In the genomic region with DNA sequence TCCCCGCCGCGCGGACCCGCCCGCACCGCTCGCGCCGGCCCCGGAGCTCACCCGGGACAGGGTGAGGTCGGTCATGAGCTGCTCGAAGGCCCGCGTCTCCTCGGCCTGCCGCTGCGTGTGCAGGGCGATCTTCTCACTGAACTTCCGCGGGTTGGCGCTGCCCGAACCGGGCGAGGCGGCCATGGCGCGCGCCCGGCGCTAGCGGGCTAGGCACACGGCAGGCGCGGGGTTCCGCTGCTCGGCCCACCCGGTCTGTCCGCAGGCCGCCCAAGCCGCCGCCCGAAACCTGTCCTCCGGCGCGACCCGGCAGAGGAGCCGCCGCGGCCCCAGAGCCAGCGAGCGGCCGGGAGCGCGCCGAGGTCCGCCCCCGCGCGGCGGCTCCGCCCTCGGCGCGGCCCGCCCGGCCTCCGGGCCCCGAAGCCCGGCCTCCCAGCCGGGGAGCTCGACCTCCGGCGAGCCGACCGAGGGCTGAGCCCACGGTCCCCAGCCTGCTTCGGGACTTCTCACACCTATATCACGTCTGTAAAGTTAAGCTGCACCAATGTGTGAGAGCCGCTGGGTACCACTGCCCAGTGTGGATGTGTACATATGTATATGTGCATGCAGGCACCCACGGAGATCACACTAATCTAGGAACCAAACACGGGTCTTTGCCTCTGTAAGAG, we compare ENCODE assay signal across 8 mouse cellular contexts. TPM values are rescaled to one million over a fixed set of nuclear protein-coding genes. Genes with fewer than 3 reads are reported as not detected.
DNase-seq lines count a peak whose midpoint lies in the region; ATAC-seq lines count a peak whose summit lies in the region.

A gene (minus strand): TSS at position 322 of the 665 bp plus-strand sequence.

- H3K27me3 ChIP-seq in intestine, embryonic 14.5 days (replicated peaks; ENCODE audit: control insufficient read depth, insufficient read depth, low read length): no peaks in the 10 kb centered on the region

- H3K4me2 ChIP-seq in intestine, embryonic 14.5 days (ENCODE audit: low read length): peak within 1 kb of the TSS; percentile 67

- under 1% methylated on average over 76 of the region's 83 CpGs for WGBS in intestine, embryonic 14.5 days

- intact Hi-C loops in gastrocnemius, postnatal 36 days (cut with DNase I): loop anchor here (5.0 kb wide), 1 partner anchor 46 kb away; no protein-coding TSS in a partner anchor
- intact Hi-C loops in left cerebral cortex, postnatal 36 days (cut with DNase I): loop anchor here (2.0 to 5.0 kb wide), 2 partner anchors 32 to 51 kb away; no protein-coding TSS in a partner anchor

- H3K9me3 ChIP-seq in intestine, embryonic 14.5 days (ENCODE audit: control insufficient read depth, low read length): no peaks in the 10 kb centered on the region

- H3K4me3 ChIP-seq in intestine, embryonic 14.5 days (ENCODE audit: low read depth, low read length): peak within 1 kb of the TSS; percentile 85

- peak within 1 kb of the TSS; percentile 96 for H3K27ac ChIP-seq in intestine, embryonic 14.5 days (ENCODE audit: low read depth)

- H3K36me3 ChIP-seq in intestine, embryonic 14.5 days (ENCODE audit: control insufficient read depth, insufficient read depth, low read length): no peaks in the 10 kb centered on the region

- peak; percentile 52 for DNase-seq in adrenal gland, adult 8-10 months
- peak; percentile 54 for DNase-seq in embryo, embryonic 11.5 days (ENCODE audit: low read depth, low spot score)
- DNase-seq in gastrocnemius, postnatal 36 days: peak; percentile 64 to 70
- DNase-seq in intestine, embryonic 14.5 days (ENCODE audit: low spot score): peak; percentile 86
- peak in 1 of 2 experiments; percentile 62 for DNase-seq in left cerebral cortex, postnatal 36 days (ENCODE audit: low spot score in 2 of 2)
- DNase-seq in mesoderm, embryonic 11.5 days (ENCODE audit: low read depth, low spot score): peak; percentile 60
- peak; percentile 75 for DNase-seq in right cerebral cortex, postnatal 25 days
- DNase-seq in yolk sac, embryonic 10.5 days (ENCODE audit: low spot score): peak; percentile 81

- ATAC-seq in intestine, embryonic 14.5 days (replicated peaks; ENCODE audit: low FRiP score, low TSS enrichment, low read depth): peak; percentile 88

- H3K4me1 ChIP-seq in intestine, embryonic 14.5 days (replicated peaks; ENCODE audit: control insufficient read depth, insufficient read depth, low read length): peaks cover 14% of the 10 kb centered on the region

- H3K9ac ChIP-seq in intestine, embryonic 14.5 days (ENCODE audit: low read length): peak within 1 kb of the TSS; percentile 94

RNA-seq across cellular contexts. Expression of the gene that starts here (rescaled TPM):
- total RNA-seq in adrenal gland, adult 8-10 months (2022): 10 to 100 TPM; 27.2 to 44.9 (median 35.5) TPM
- total RNA-seq in gastrocnemius, postnatal 36 days (2021): 10 to 100 TPM; 10.2 to 10.3 TPM
- polyA plus RNA-seq in intestine, embryonic 14.5 days (2014; fragmentation: Nextera tagmentation; extraction: Ambion mirVana): 19.6 and 19.8 TPM in 2 replicates
- total RNA-seq in left cerebral cortex, postnatal 36 days (2021): 10 to 100 TPM; 12.1 to 15.7 TPM
